Mouse (Mus musculus): ENCODE data around the gene Rgl1.
"Not testable (repeated sequence)": the region's sequence is repeated elsewhere in the genome, so short reads cannot be mapped to it uniquely, and the experiment has no call there.

The Rgl1 gene

GRCm38 (mm10) chr1:152656601-152657000, 109.5 kb downstream of the Rgl1 start:
- DNase-seq (ENCODE audit: low spot score) = no peak

- no peak for DNase-seq (ENCODE audit: low spot score)
Measured at GRCm38 (mm10) chr1:152654851-152655250, 111.3 kb downstream of the Rgl1 start.

DNA sequence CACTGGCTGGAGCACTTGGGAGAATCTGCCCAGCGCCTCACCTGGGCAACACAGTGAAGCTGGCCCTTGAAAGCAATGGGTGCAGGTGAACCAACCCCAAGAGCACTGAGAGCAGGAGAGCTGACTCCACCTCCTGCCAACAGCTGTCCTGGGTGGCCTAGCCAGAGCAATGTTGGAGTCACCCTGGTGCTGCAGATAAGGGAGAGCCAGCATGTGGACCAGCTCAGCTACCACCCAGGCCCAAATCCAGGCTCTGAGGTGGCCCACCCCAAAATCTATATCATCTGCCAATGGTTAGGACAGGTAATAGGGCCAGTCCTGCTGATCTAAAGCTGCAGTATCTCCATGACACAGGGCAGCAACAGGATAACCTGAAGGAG, 114.7 kb downstream of the Rgl1 start:
- no peak for DNase-seq (ENCODE audit: low spot score)

- DNase-seq (ENCODE audit: low spot score) = no peak
Measured at GRCm38 (mm10) chr1:152650856-152651494, 115.2 kb downstream of the Rgl1 start.

GRCm38 (mm10) chr1:152648052-152648451, 118.1 kb downstream of the Rgl1 start:
- DNase-seq (ENCODE audit: low spot score) = no peak

- DNase-seq (ENCODE audit: low spot score) = not testable (repeated sequence)
Measured at GRCm38 (mm10) chr1:152642207-152642606, 123.9 kb downstream of the Rgl1 start.

DNA sequence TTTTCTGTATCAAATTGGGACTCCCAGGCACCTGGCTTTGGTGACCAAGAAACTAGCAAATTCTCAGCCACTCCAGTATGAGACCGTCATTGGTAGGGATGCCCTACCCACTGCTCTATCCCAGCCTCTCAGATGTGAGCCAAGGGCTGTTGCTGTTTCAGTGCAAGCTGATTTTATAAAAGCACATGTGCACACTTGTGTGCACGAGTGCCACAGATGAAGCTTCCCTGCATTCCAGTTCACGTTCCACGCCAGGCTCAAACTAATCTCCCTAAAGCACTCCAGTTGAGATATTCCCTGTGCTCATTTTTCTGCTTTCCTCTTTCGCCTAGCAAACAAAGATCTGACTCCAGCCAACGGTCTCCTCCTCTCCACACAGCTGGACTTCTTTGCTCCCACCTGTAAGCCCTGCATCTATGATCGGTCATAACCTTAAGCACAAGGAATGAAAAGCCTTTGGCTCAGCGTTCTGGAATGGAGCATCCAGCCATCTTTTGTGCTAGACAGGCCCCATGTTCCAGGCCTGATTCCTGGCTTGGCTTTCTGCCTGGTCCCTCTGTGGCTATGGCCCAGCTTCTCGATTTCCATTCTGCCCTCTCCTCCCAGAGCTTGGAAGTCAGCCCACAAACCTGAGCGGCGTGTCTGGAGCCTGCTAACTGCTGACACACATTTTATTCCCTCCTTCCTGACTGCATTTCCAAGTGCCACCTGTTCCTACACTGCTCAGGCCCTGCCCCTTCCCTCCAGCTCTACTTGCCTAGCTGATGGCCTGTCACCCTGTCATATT, 125.8 kb downstream of the Rgl1 start:
- DNase-seq (ENCODE audit: low spot score) = no peak

GRCm38 (mm10) chr1:152639344-152639743, 126.8 kb downstream of the Rgl1 start:
- no peak for DNase-seq (ENCODE audit: low spot score)

DNA sequence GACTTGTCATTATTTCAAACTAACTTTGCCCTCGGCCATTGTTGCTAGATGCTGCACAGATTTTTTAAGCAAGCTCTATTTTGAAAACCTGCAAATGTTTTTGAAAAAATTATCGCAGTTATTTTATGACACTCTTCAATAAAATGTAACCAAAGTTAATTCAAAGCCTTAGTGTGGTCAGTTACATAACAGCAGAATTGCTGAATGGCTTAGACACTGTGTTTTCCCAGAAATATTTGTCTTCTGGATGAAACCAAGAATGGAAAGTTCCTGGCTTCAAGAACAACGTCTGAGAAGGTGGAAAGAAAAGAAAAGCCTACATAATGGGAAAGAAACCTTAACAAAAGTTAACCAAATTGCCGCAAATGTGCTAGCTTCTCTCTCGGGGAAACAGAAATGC, 131.5 kb downstream of the Rgl1 start:
- no peak for DNase-seq (ENCODE audit: low spot score)

DNA sequence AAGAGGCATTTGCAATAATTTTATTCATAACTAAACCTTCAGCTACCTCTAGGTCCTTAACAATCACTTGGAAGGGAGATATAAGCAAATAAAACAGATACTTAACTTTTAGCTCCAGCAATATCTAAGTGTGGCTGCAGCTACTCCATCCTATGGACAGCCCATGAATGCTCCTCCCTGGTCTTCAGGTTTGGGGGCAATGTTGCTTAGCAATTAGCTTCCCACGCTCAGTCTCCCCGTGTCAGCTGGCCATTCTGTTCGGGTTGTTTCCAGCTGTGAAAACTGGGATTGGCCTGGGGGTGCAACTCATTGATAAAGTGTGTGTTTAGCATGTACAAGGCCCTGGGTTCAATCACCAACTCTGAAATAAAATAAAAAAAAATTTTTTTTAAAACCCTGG, 136.4 kb downstream of the Rgl1 start:
- DNase-seq (ENCODE audit: low spot score) = no peak

- no peak for DNase-seq (ENCODE audit: low spot score)
Measured at GRCm38 (mm10) chr1:152625651-152626050, 140.5 kb downstream of the Rgl1 start.

DNA sequence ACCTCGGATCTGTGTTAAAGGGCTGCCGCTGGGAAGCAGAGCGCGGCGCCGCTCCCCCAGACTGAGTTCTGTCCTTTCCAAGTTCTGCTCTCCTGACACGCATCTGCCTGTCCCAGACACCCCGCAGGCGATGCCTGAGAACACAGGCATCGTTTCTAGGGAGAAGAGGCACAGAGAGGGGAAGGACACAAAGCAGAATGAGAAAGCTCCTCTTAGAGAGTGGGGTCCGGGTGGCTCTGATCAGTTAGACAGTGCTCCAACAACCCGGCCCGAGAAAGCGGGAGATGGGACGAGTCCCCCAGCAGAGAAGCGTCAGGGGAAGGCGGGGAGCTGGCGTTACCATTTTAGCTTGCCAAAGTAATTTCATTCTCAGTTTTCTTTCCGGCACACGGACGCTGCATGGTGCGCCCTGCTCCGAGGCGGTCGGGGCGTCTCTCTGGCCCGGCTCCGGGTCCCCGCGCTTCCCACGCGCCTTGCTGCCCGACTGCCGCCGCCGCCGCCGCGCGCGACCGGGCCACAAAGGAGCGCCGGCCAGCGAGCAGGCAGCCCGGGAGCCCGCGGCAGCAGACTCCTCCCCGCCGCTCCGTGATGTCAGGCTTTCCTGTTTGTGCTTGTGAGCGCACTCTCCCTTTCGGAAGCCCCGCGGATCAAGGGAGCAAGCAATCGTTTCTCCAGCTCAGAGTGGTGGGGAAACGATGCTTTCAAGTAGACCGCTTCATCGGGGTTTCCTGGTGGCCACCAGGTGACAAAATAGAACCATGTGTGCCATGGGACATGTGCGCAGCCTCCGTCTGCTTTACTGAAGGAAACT, 141.3 kb downstream of the Rgl1 start:
- peak; percentile 28 for DNase-seq (ENCODE audit: low spot score)

- no peak for DNase-seq (ENCODE audit: low spot score)
Measured at GRCm38 (mm10) chr1:152623375-152624270, 142.5 kb downstream of the Rgl1 start.

DNA sequence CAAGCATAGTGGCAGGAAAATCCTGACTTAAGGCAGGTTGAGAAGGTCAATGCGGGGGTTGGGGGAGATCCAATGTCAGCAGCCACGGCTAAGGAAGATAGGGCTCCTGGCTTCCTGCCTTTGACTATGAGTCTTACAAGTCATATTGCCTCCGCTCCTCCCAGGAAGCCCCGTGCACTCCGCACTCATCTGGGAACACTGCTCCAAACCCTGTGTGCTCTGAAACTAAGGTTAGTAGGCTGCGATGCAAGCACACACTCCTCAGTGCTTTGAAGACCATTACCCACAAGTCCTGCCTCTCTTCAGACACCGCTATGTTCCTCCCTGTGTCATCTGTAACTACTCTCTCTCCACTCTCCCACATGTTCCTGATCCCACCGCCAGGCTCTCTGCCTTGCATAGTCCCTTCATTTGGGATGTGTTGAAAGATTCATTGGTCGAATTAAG, 143.4 kb downstream of the Rgl1 start:
- DNase-seq (ENCODE audit: low spot score) = no peak

DNA sequence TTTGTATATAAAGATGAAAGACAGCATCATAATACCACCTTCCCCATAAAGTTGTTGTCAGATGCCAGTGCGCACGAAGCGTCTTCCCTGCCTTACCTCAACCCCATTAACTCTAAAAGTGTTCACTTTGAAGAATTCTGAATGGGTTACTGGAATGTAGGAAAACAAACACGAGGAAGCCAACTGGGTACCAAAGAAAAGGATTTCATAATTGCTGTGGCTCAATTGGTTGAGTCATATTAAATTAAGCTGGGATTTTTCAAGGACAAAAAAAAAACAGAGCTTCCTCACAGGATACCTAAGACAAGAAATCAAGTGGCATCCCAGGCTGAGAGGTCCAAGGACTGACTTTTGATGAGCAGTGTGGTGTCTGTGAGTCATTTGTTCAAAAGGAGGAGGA, 144.5 kb downstream of the Rgl1 start:
- no peak for DNase-seq (ENCODE audit: low spot score)

DNA sequence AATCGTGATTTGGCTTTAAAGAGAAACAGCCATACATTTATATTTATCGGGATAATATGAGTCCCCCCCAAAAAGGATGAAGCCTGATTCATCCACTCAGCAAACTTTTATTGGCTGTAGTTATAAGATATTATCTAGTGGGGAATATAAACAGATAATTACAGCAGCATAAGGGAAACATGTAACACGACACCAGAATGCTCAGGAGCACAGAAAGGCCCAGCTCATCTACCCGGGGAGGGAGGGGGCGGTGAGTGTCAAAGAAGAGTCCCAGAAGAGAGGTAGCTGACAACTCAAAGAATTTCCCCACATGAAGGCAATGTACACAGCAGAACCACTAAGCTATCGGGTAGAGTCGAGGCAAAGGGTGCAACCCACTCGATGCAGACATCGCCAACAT, 146.8 kb downstream of the Rgl1 start:
- DNase-seq (ENCODE audit: low spot score) = no peak

DNA sequence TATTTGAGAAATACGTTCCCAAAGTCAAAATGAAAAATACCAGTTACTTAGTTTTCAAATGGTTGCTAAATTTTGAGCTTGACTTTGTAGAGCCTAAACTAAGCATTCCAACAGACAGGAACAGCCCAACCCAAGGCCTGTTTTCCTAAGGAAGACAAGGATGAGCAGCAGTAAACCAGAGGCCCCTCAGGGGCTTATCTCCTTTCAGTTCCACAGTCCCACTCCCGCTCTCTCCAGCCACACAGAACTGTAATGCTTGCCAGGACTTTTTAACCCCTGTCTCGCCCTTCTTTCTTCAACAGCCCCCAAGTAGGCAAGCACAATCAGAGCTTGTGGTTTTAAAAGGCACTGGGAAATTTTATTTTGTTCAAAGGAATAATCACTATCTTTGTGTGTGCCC, 147.3 kb downstream of the Rgl1 start:
- no peak for DNase-seq (ENCODE audit: low spot score)

DNA sequence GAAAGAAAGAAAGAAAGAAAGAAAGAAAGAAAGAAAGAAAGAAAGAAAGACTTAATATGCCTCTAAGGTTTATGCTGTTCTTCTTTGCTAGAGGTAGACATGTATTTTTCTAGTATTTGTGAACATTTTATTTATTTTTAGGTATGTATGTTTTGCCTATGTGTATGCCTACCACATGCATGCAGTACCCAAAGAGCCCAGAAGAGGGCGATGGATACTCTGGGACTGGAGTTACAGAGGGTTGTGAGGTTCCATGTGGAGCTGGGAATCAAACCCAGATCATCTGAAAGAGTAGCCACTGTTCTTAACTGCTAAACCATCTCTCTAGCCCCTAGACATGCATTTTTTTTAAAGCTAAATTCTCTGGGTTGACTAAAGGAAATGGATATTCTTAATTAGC, 147.8 kb downstream of the Rgl1 start:
- no peak for DNase-seq (ENCODE audit: low spot score)

GRCm38 (mm10) chr1:152617745-152618342, 148.3 kb downstream of the Rgl1 start:
- no peak for DNase-seq (ENCODE audit: low spot score)

DNA sequence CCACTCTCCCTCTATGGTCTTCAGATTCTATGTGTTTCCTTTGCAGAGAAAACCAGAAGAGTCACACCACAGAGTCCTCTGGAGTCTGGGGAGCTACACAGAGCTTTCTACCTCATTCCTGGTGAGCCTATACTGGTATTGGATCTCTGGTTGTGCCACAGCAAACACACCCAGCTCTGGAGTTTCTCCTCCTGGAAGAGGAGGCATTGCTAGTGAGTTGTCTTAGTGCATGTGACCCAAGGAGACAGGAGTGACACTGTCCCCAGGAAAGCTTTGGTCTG, 149.4 kb downstream of the Rgl1 start:
- no peak for DNase-seq (ENCODE audit: low spot score)

GRCm38 (mm10) chr1:152615987-152616776, 150.0 kb downstream of the Rgl1 start:
- no peak for DNase-seq (ENCODE audit: low spot score)
